Mouse (Mus musculus): ENCODE data around the gene Ankrd65.
A peak's percentile ranks its signal among the peaks of the same experiment; 100 is the strongest.

Gene Ankrd65

GRCm38 (mm10) chr4:155812665-155813181, 22.5 kb downstream of the Ankrd65 start:
- no peak for DNase-seq (ENCODE audit: low read depth, low spot score)

- DNase-seq (ENCODE audit: low read depth, low spot score), result no peak
Observed at GRCm38 (mm10) chr4:155817533-155817932, 27.3 kb downstream of the Ankrd65 start.

DNA sequence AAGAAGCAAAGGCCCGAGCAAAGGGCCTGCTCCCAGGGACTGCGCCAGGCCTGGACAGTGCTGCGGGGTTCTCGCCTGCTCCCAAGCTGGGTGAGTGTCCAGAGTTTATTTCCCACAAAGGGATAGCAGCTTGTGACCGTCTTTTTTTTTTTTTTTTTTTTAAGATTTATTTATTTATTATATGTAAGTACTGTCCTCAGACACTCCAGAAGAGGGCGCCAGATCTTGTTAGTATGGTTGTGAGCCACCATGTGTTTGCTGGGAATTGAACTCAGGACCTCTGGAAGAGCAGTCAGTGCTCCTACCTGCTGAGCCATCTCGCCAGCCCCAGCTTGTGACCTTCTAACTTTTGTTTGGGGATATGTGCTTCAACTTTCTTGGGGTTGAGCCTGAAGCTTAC, 30.8 kb downstream of the Ankrd65 start:
- DNase-seq (ENCODE audit: low read depth, low spot score), result no peak

DNA sequence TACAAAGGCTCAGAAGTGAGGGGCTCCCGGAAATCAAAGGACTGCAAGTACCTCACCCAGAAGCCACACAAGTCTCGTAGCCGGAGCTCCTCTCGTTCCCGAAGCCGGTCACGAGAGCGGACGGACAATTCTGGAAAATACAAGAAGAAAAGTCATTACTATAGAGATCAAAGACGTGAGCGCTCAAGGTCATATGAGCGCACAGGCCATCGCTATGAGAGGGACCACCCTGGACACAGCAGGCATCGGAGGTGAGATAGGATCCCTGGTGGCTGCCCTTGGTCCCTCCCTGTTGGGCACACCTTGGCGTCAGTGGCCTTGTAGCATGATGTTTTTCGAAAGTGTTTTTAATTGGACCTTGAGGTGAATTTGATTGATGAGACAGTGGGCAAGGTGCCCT, 33.2 kb downstream of the Ankrd65 start:
- DNase-seq (ENCODE audit: low read depth, low spot score), result no peak

DNA sequence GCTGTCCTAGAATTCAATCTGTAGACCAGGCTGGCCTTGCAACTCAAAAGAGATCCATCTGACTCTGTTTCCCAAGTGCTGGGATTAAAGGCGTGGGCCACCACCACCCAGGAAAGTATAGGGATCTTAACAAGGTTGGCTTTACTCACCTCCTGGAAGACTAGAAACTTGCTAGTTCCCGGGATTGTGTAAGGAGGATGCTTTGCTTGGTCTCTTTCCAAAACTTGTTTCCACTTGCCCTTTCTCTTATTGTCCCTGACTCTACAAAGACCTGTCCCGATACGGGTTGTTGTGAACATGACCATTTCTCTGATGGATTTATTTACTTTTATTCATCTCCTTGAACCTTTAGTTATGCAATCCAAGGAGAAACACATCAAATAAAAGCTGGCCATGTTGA, 39.6 kb downstream of the Ankrd65 start:
- no peak for DNase-seq (ENCODE audit: low read depth, low spot score)

GRCm38 (mm10) chr4:155830596-155830995, 40.4 kb downstream of the Ankrd65 start:
- DNase-seq (ENCODE audit: low read depth, low spot score), result no peak

- DNase-seq (ENCODE audit: low read depth, low spot score), result peak; percentile 90
Observed at GRCm38 (mm10) chr4:155831205-155831766, 41.0 kb downstream of the Ankrd65 start, which contains the start of gene Aurkaip1. Gene Aurkaip1, plus strand, starts transcription at chr4:155831272.

DNA sequence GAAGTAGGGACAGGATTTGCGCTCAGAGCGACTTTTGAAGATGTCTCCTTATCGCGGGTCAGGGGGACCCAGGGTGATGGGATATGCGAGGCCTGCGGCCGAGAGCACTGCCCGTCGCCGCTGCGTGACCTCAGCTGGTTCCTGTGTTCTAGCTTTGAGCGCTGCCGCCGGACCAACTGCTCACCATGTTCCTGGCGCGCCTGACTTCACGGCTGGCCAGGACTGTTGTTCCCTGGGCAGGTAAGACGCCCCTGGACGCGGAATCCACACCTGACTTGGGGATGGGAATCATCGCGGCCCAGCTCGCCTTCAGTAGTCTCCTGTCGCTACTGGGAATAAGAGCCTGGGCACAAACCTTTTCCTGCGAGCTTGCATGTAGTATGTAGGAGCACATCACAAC, 41.6 kb downstream of the Ankrd65 start:
- no peak for DNase-seq (ENCODE audit: low read depth, low spot score)

DNA sequence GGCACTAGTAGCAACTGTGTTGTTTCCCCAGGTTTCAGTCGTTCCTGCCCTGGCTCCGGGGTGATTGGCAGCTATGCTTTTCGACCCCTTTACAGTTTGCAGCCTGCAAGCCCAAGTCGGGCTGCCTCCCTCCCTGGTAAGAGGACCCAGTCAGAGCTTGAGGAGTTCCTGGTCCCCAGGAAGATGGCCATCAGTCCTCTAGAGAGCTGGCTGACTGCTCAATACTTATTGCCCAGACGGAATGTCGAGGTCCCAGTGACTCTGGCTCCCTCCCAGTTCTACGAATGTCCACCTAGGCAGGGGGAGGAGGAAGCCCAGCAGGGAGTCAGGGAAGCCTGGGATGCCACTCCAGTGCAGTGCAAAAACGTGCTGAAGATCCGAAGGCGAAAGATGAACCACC, 42.1 kb downstream of the Ankrd65 start:
- DNase-seq (ENCODE audit: low read depth, low spot score), result no peak

- DNase-seq (ENCODE audit: low read depth, low spot score), result no peak
Observed at GRCm38 (mm10) chr4:155833234-155833633, 43.0 kb downstream of the Ankrd65 start.

- peak; percentile 55 for DNase-seq (ENCODE audit: low read depth, low spot score)
Observed at GRCm38 (mm10) chr4:155833836-155834235, 43.6 kb downstream of the Ankrd65 start.

GRCm38 (mm10) chr4:155837404-155838010, 47.3 kb downstream of the Ankrd65 start:
- DNase-seq (ENCODE audit: low read depth, low spot score), result no peak

- DNase-seq (ENCODE audit: low read depth, low spot score), result no peak
Observed at GRCm38 (mm10) chr4:155838187-155839153, 48.2 kb downstream of the Ankrd65 start.

GRCm38 (mm10) chr4:155839483-155839910, 49.3 kb downstream of the Ankrd65 start, which contains the start of gene Mxra8:
Gene Mxra8, plus strand, starts transcription at chr4:155839680.
- DNase-seq (ENCODE audit: low read depth, low spot score), result no peak

DNA sequence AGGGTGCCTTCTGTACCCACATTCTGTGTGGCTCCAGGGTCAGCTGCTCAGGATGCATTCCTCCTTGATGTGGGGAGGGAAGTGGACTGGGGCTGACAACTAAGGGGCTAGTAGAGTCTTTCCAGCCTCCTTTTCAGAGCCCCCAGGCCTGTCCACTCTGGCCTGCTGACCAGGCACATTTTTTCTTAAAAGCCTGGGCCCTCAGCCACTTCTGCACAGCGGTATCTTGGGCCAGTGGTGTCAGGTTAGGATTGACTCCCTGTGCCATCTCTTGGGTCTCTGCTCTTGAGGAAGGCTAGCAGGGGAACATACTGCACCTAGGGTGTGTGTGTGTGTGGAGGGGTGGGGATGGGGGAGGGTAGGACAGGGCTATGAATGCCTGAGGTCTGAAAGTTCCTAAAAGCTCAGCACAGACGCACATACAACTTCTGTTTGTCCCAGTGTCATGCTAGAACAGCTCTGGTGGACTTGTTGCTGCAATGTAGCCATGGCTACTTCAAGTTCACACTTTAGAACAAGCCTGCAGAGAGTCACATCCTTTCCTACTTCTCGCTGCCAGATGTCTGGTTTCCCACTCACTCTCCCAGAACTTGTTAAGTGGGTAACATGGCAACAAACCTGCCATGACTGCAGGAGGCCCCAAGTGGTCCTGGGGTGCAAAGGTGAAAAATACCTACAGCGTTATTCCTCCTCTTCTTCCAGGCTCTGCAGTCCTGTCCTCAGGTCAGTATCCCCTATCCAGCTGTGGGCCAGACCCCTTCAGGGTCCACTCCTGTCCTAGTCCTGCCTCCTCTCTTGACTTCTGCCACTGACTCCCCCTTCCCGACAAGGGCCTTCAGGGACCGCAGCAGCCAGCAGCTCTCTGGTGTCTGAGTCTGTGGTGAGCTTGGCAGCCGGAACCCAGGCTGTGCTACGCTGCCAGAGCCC, 50.1 kb downstream of the Ankrd65 start:
- no peak for DNase-seq (ENCODE audit: low read depth, low spot score)

DNA sequence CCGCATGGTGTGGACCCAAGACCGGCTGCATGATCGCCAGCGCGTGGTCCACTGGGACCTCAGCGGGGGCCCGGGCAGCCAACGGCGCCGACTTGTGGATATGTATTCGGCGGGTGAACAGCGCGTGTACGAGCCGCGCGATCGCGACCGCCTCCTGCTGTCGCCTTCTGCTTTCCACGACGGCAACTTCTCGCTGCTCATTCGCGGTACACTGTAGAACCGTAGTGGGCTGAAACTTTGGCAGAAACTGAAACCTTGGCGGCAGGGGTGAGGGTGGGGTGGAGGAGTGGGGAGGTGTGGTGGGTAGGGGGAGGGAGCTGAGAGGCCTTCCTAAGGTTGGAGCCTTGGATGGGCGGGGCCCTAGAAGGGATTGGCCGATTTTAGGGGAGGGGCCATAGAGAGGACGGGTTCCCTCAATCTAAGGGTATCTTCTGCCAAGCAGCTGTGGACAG, 50.8 kb downstream of the Ankrd65 start:
- DNase-seq (ENCODE audit: low read depth, low spot score), result no peak

DNA sequence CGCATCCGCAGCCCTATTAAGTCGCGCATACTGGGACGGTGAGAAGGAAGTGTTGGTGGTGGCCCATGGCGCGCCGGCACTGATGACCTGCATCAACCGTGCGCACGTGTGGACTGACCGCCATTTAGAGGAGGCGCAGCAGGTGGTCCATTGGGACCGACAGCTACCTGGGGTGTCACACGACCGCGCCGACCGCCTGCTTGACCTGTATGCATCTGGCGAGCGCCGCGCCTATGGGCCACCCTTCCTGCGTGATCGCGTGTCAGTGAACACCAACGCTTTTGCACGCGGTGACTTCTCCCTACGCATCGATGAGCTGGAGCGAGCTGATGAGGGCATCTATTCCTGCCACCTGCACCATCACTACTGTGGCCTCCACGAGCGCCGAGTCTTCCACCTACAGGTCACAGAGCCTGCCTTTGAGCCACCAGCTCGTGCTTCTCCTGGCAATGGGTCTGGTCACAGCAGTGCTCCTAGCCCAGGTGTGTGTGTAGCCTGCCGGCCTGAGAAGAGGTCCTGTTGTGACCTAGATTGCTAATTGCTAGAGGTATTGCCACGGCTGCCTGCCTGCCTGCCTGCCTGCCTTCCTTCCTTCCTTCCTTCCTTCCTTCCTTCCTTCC, 51.5 kb downstream of the Ankrd65 start:
- DNase-seq (ENCODE audit: low read depth, low spot score), result no peak

GRCm38 (mm10) chr4:155843231-155843630, 53.0 kb downstream of the Ankrd65 start:
- DNase-seq (ENCODE audit: low read depth, low spot score), result no peak

DNA sequence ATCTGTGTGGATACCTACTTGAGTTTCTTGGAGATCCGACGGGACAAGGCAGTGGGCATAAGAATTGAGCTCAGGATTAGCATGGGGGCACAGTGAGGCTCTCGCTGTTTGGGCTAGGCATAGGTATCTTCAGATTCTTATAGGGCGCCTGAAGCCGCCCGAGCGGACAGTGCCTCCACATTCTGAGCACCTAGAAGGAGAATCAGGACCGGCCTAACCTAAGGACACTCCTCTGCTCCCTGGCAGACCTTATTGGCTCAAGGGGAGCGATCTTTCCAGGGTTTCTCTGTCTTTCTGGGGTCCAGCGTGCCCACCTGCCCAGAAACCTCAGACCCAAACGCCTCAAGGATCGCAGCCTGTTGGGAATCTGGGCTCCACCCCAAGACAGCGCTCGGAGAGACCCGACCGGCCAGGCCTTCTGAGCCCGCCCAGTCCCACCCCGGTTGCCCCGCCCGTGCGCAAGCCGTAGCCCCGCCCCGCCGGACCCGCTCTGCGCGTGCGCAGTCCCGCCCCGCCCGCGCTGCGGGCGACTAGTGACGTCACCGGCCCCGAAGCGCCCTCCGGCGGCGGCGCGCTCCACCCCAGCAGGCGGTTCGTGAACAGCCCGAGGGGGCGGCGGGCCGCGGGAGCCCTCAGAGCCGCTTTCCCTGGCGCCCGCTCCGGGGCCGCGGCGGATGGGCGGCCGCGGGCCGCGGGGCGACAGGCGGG, 56.8 kb downstream of the Ankrd65 start, which contains the start of gene Dvl1:
Dvl1 (plus strand) TSS at position 532 of the 708 bp plus-strand sequence.
- DNase-seq (ENCODE audit: low read depth, low spot score), result peak; percentile 85

Data from retina, adult 2 months (tissue).